Mouse (Mus musculus) MEL (cell line): ENCODE measurements around the gene C1ql1. TPM values are rescaled to one million over a fixed set of nuclear protein-coding genes. Genes with fewer than 3 reads are reported as not detected.

Experiments used
- DNase-seq: peaks from one replicate; pipeline ENCODE4 v3.0.0; 2011; ENCODE audit warnings: low read depth, low spot score
- H3K27ac ChIP-seq: 2 replicates; pipeline ENCODE4 v1.5.1; 2012; ENCODE audit warnings: low read depth, mild to moderate bottlenecking, control low read depth, low read length, moderate library complexity; ENCODE audit not compliant: control insufficient read depth
- H3K27me3 ChIP-seq, 2 experiments: fragments of 150-350 bp in 1 of 2; sonication (generic) in 1 of 2; 2 replicates each; pipeline ENCODE4 v1.6.1; 2012; ENCODE audit warnings: low read length in 2 of 2, mild to moderate bottlenecking in 2 of 2, improper control_type of control experiment in 1 of 2, moderate library complexity in 1 of 2; ENCODE audit not compliant: insufficient read depth in 2 of 2, control insufficient read depth in 1 of 2
- H3K36me3 ChIP-seq, 2 experiments: 2 replicates each; pipeline ENCODE4 v1.6.1; 2012 to 2014; ENCODE audit warnings: low read length in 2 of 2, improper control_type of control experiment in 1 of 2, inconsistent platforms in 1 of 2, mild to moderate bottlenecking in 1 of 2; ENCODE audit not compliant: insufficient read depth in 2 of 2, control insufficient read depth in 1 of 2
- H3K4me1 ChIP-seq, 2 experiments: fragments of 150-350 bp in 1 of 2; sonication (generic) in 1 of 2; 2 replicates each; pipeline ENCODE4 v1.6.1; 2012; ENCODE audit warnings: low read length in 2 of 2, improper control_type of control experiment in 1 of 2, mild to moderate bottlenecking in 1 of 2; ENCODE audit not compliant: insufficient read depth in 2 of 2, control insufficient read depth in 1 of 2
- H3K4me3 ChIP-seq, 2 experiments: fragments of 150-350 bp in 1 of 2; sonication (generic) in 1 of 2; 2 replicates each; pipeline ENCODE4 v1.5.1; 2012; ENCODE audit warnings: low read depth in 2 of 2, low read length in 2 of 2, mild to moderate bottlenecking in 2 of 2, moderate library complexity in 2 of 2, control low read depth in 1 of 2, improper control_type of control experiment in 1 of 2; ENCODE audit not compliant: control insufficient read depth in 1 of 2, insufficient read depth in 1 of 2
- H3K79me2 ChIP-seq: 2 replicates; pipeline ENCODE4 v1.6.1; 2012; ENCODE audit warnings: mild to moderate bottlenecking, low read length, moderate library complexity; ENCODE audit not compliant: control insufficient read depth, poor library complexity, insufficient read depth
- H3K9ac ChIP-seq: 2 replicates; pipeline ENCODE4 v1.6.1; 2012; ENCODE audit warnings: low read depth, mild to moderate bottlenecking, control low read depth, low read length, moderate library complexity; ENCODE audit not compliant: control insufficient read depth, poor library complexity, severe bottlenecking
- H3K9me3 ChIP-seq: fragments of 150-350 bp; sonication (generic); replicated peaks from 2 replicates; pipeline ENCODE4 v1.6.1; 2012; ENCODE audit warnings: mild to moderate bottlenecking, low read length, improper control_type of control experiment, moderate library complexity; ENCODE audit not compliant: insufficient read depth
- CTCF ChIP-seq, 3 experiments: IDR thresholded peaks in 2 of 3; conservative IDR thresholded peaks in 1 of 3; 2 replicates each; pipeline ENCODE4 v1.5.1; 2011 to 2012; ENCODE audit warnings: low read length in 3 of 3, low read depth in 2 of 3, mild to moderate bottlenecking in 2 of 3, improper control_type of control experiment in 1 of 3, inconsistent platforms in 1 of 3, mixed read lengths in 1 of 3, moderate library complexity in 1 of 3; ENCODE audit not compliant: control insufficient read depth in 1 of 3, insufficient read depth in 1 of 3, poor library complexity in 1 of 3, severe bottlenecking in 1 of 3
- JUND ChIP-seq: IDR thresholded peaks from 2 replicates; pipeline ENCODE4 v1.6.1; 2011; ENCODE audit warnings: low read depth, mild to moderate bottlenecking, improper control_type of control experiment, low read length
- MXI1 ChIP-seq: IDR thresholded peaks from 2 replicates; pipeline ENCODE4 v1.6.1; 2011; ENCODE audit warnings: mild to moderate bottlenecking, low read depth, low read length, improper control_type of control experiment
- POLR2A ChIP-seq, 2 experiments: IDR thresholded peaks; 2 replicates each; pipeline ENCODE4 v1.6.1; 2011 to 2012; ENCODE audit warnings: low read length in 2 of 2, mild to moderate bottlenecking in 2 of 2, control low read depth in 1 of 2, improper control_type of control experiment in 1 of 2, low read depth in 1 of 2, moderate library complexity in 1 of 2; ENCODE audit not compliant: control insufficient read depth in 1 of 2, insufficient read depth in 1 of 2, poor library complexity in 1 of 2
- POLR2AphosphoS5 ChIP-seq: IDR thresholded peaks from 2 replicates; pipeline ENCODE4 v1.6.1; 2012; ENCODE audit warnings: low read depth, borderline replicate concordance, mild to moderate bottlenecking, inconsistent platforms, low read length, moderate library complexity, mixed read lengths
- TBP ChIP-seq: IDR thresholded peaks from 2 replicates; pipeline ENCODE4 v1.8.0; 2011; ENCODE audit warnings: low read depth, low read length, improper control_type of control experiment
- UBTF ChIP-seq: IDR thresholded peaks from 2 replicates; pipeline ENCODE4 v1.6.1; 2012; ENCODE audit warnings: low read depth, mild to moderate bottlenecking, inconsistent platforms, low read length, improper control_type of control experiment, moderate library complexity, borderline replicate concordance; ENCODE audit not compliant: insufficient read depth
- ZC3H11A ChIP-seq: IDR thresholded peaks from 2 replicates; pipeline ENCODE4 v1.6.1; 2012; ENCODE audit warnings: low read depth, mild to moderate bottlenecking, inconsistent platforms, low read length, improper control_type of control experiment
- ZMIZ1 ChIP-seq: IDR thresholded peaks from 2 replicates; pipeline ENCODE4 v1.6.1; 2012; ENCODE audit warnings: low read depth, mild to moderate bottlenecking, inconsistent platforms, low read length, improper control_type of control experiment, moderate library complexity
- polyA plus RNA-seq, 2 experiments: library from polyadenylated mRNA; stranded (reverse) in 1 of 2; unstranded in 1 of 2; fragments of >175 nt in 1 of 2; fragments of >200 nt in 1 of 2; gene quantifications; 2 replicates each; pipeline versions ENCODE4 v1.2.1 to v1.2.4; 2012; ENCODE audit warnings: low replicate concordance in 2 of 2, low read depth in 1 of 2; ENCODE audit not compliant: insufficient read length in 2 of 2, insufficient read depth in 1 of 2, missing spikeins in 1 of 2
- total RNA-seq: library from RNA; depleted of rRNA; stranded (reverse); fragments of 300-350 nt; gene quantifications from 2 replicates; pipeline ENCODE4 v1.2.3, GENCODE M21; 2012

C1ql1 gene
- total and polyA plus RNA-seq, 3 experiments: not detected

GRCm38 (mm10) chr11:102903654-102904053, 42.8 kb downstream of the C1ql1 start:
- TF ChIP-seq POLR2A (IDR thresholded peaks at IDR 0.05; ENCODE audit: control insufficient read depth in 1 of 2, insufficient read depth in 1 of 2, low read depth in 1 of 2, low read length in 2 of 2, poor library complexity in 1 of 2): 0 out of 4 replicates have a peak, but pooled peaks have one; percentile 21 to 29
- no peak for TF ChIP-seq UBTF
- 0 out of 2 replicates have a peak, but pooled peaks have one; percentile 62 for TF ChIP-seq POLR2AphosphoS5
- H3K36me3 ChIP-seq: peaks cover 0 to 5% of the 10 kb centered on the region in 2 experiments; a peak in 1 of 4 replicates

GRCm38 (mm10) chr11:102902107-102902506, 44.4 kb downstream of the C1ql1 start:
- Histone ChIP-seq H3K27me3 (no peaks in the 10 kb centered on the region), H3K36me3 (no peaks in the 10 kb centered on the region; a peak in 1 of 4 replicates)
- TF ChIP-seq CTCF (IDR thresholded peaks at IDR 0.05 in 2 of 3, conservative IDR thresholded peaks at IDR 0.05 in 1 of 3; ENCODE audit: control insufficient read depth in 1 of 3, insufficient read depth in 1 of 3, low read depth in 2 of 3, low read length in 3 of 3, poor library complexity in 1 of 3, severe bottlenecking in 1 of 3) (no peak), TBP (peak; percentile 96)
- TF ChIP-seq, all 39 proteins: peak for 1
- Histone ChIP-seq H3K79me2 (no peaks in the 10 kb centered on the region), H3K27ac (no peak overlapping the region), H3K4me3 (no peak overlapping the region), H3K9ac (no peak overlapping the region), H3K4me1 (no peaks in the 10 kb centered on the region; a peak in 1 of 4 replicates), H3K9me3 (no peaks in the 10 kb centered on the region)
- no peak for DNase-seq

More at GRCm38 (mm10) chr11:102903654-102904053, 42.8 kb downstream of the C1ql1 start:
- no peaks in the 10 kb centered on the region for H3K9me3 ChIP-seq
- H3K4me3 ChIP-seq: no peak overlapping the region
- no peaks in the 10 kb centered on the region for H3K27me3 ChIP-seq
- no peaks in the 10 kb centered on the region for H3K79me2 ChIP-seq
- no peak for DNase-seq
- H3K4me1 ChIP-seq: no peaks in the 10 kb centered on the region; a peak in 1 of 4 replicates
- H3K9ac ChIP-seq: no peak overlapping the region
- no peak overlapping the region for H3K27ac ChIP-seq

DNA sequence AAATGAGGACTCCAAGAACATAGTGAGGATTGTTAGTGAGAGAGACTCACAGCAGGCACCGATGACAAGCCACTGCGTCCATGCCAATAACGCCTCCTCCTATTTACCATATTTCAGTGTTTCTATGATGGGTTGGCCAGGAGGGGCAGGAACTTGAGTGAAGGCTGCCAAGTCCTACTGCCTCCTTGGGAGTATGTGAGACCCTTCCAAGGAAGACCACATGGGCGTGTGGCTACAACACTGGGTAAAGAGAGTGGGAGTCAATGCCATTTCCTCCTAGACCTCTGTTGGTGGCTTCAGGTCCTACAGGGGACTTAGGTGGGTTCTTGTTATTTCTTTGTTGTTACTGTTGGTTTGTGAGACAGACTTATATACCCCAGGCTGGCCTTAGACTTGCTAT, 45.3 kb downstream of the C1ql1 start:
- peaks cover 0 to 3% of the 10 kb centered on the region in 2 experiments; a peak in 3 of 4 replicates for H3K4me1 ChIP-seq
- no peak for DNase-seq
- 0 out of 2 replicates have a peak, but pooled peaks have one; percentile 27 for TF ChIP-seq ZMIZ1
- TF ChIP-seq UBTF: no peak
- TF ChIP-seq ZC3H11A: no peak
- 0 out of 2 replicates have a peak, but pooled peaks have one; percentile 20 for TF ChIP-seq MXI1
- no peak for TF ChIP-seq JUND
- TF ChIP-seq, all 39 proteins: peak for 2
- Histone ChIP-seq H3K9me3 (no peaks in the 10 kb centered on the region), H3K4me3 (no peak overlapping the region), H3K79me2 (no peaks in the 10 kb centered on the region), H3K9ac (no peak overlapping the region), H3K36me3 (no peaks in the 10 kb centered on the region; a peak in 2 of 4 replicates), H3K27ac (no peak overlapping the region), H3K27me3 (no peaks in the 10 kb centered on the region)
